Comparison of ENCODE assay signal across 18 mouse cellular contexts in the genomic region with DNA sequence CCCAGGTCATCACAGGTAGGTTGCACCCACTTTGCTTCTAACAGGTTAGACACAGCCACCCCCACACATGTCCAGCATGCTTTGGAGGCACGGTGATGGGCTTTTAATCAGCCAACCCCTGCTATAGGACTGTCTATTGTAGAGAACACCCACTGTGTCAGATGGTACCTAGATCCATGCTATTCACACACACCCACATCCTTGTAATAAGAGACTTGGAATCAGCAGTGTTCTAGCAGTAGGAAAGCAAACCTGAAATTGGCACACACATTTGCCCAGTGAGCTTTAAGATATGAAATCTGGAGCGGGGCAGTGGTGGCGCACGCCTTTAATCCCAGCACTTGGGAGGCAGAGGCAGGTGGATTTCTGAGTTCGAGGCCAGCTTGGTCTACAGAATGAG.
"Had no signal": no experiment of that assay in that cellular context is flagged by ENCODE, and none has a peak within 500 bp of the region (broad histone marks: within the 10 kb centered on the region; RNA-seq: fewer than 3 reads in every experiment).

No protein-coding gene starts in this region.

- H3K4me2 ChIP-seq: limb, embryonic 13.5 days; liver, embryonic 12.5 days; liver, embryonic 15.5 days; lung, embryonic 15.5 days; midbrain, embryonic 13.5 days; stomach, embryonic 15.5 days had no signal

- DNase-seq: layer of hippocampus, adult 9-11 months; liver; lung, adult 18-20 months; lung, postnatal 10 days; lung, postnatal 4 days; spleen, adult 18-20 months; thymus, adult 18-20 months; thymus, postnatal 36 days had no signal

- H3K27ac ChIP-seq: kidney, postnatal 0 days; layer of hippocampus, adult 2 months; limb, embryonic 10.5 days; limb, embryonic 13.5 days; liver, embryonic 12.5 days; liver, embryonic 15.5 days; lung, embryonic 15.5 days; midbrain, embryonic 10.5 days; midbrain, embryonic 13.5 days; stomach, embryonic 15.5 days had no signal

- H3K9me3 ChIP-seq: limb, embryonic 10.5 days; limb, embryonic 13.5 days; liver, embryonic 15.5 days; lung, embryonic 15.5 days; midbrain, embryonic 10.5 days; midbrain, embryonic 13.5 days; stomach, embryonic 15.5 days had no signal

- H3K27me3 ChIP-seq: limb, embryonic 13.5 days; liver, embryonic 12.5 days; liver, embryonic 15.5 days; lung, embryonic 15.5 days; midbrain, embryonic 13.5 days; stomach, embryonic 15.5 days had no signal

- H3K9ac ChIP-seq: limb, embryonic 13.5 days; liver, embryonic 12.5 days; liver, embryonic 15.5 days; lung, embryonic 15.5 days; midbrain, embryonic 13.5 days; stomach, embryonic 15.5 days had no signal

- ATAC-seq: liver, embryonic 12.5 days; midbrain, embryonic 13.5 days had no signal

- H3K4me1 ChIP-seq: limb, embryonic 10.5 days; limb, embryonic 13.5 days; liver, embryonic 12.5 days; liver, embryonic 15.5 days; lung, embryonic 15.5 days; midbrain, embryonic 10.5 days; midbrain, embryonic 13.5 days; stomach, embryonic 15.5 days had no signal

- H3K4me3 ChIP-seq: layer of hippocampus, adult 2 months; limb, embryonic 10.5 days; limb, embryonic 13.5 days; liver, embryonic 12.5 days; liver, embryonic 15.5 days; lung, embryonic 15.5 days; midbrain, embryonic 10.5 days; midbrain, embryonic 13.5 days; stomach, embryonic 15.5 days had no signal
